In the genomic region with DNA sequence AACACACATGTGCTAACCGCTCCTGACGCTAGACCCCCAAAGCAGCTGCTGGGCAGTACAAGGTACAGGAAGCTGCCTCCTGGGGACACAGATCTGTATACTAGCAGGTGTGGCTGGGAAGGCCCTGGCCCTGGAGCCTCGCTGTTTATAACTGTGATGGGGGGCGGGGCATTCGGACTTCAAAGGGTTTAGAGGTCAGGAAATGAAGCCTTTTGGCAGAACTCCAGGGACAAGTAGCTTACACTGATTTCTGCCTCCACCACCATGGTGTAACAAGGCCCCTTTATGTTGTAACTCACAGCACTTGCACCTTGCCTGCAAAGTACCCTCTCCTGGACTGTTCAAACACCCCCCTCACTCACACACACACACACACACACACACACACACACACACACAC, we compare ENCODE assay signal across 9 mouse cellular contexts.
A peak's percentile ranks its signal among the peaks of the same experiment; 100 is the strongest.
DNase-seq lines count a peak whose midpoint lies in the region; ATAC-seq and TF ChIP-seq lines count a peak whose summit lies in the region.
"Had no signal": no experiment of that assay in that cellular context is flagged by ENCODE, and none has a peak within 500 bp of the region (broad histone marks: within the 10 kb centered on the region; RNA-seq: fewer than 3 reads in every experiment).

No protein-coding gene starts in this region.

- no peaks in the 10 kb centered on the region for H3K36me3 ChIP-seq in heart, adult 2 months (ENCODE audit: control insufficient read depth, insufficient read depth, low read length)
- no peaks in the 10 kb centered on the region for H3K36me3 ChIP-seq in kidney, embryonic 15.5 days
- H3K36me3 ChIP-seq in lung, embryonic 16.5 days (ENCODE audit: control insufficient read depth, insufficient read depth, low read length): no peaks in the 10 kb centered on the region
- H3K36me3 ChIP-seq in forebrain, embryonic 11.5 days (ENCODE audit: control insufficient read depth, insufficient read depth, low read length): no peaks in the 10 kb centered on the region

- intact Hi-C loops in heart, adult 2 months (cut with DNase I): no loop called here

- peak overlapping the region; percentile 74 for H3K27ac ChIP-seq in heart, adult 2 months
- 0 out of 2 replicates have a peak overlapping the region, but pooled peaks have one; percentile 4 for H3K27ac ChIP-seq in kidney, embryonic 15.5 days
- peak overlapping the region; percentile 73 for H3K27ac ChIP-seq in lung, embryonic 16.5 days (ENCODE audit: low read length)
- H3K27ac ChIP-seq in forebrain, embryonic 11.5 days (ENCODE audit: low read depth, low read length): no peak overlapping the region

- peak; percentile 58 for ATAC-seq in kidney, embryonic 15.5 days (replicated peaks; ENCODE audit: low FRiP score)
- ATAC-seq in lung, embryonic 16.5 days (ENCODE audit: low read depth): peak; percentile 91
- no peak for ATAC-seq in forebrain, embryonic 11.5 days (replicated peaks; ENCODE audit: low FRiP score)

- TF ChIP-seq CTCF in heart, adult 2 months (IDR thresholded peaks at IDR 0.05): no peak

- H3K4me3 ChIP-seq in heart, adult 2 months: no peak overlapping the region
- no peak overlapping the region for H3K4me3 ChIP-seq in kidney, embryonic 15.5 days (replicated peaks)
- no peak overlapping the region for H3K4me3 ChIP-seq in lung, embryonic 16.5 days (ENCODE audit: low read length)
- H3K4me3 ChIP-seq in forebrain, embryonic 11.5 days (ENCODE audit: low read depth, low read length): no peak overlapping the region
- H3K4me3 ChIP-seq: myocyte had no signal

- DNase-seq in MN1 (ENCODE audit: low spot score): peak; percentile 17
- DNase-seq in adrenal gland, adult (ENCODE audit: inconsistent age in 2 of 2, low spot score in 1 of 2): peak; percentile 85 to 94
- peak in 1 of 2 experiments; percentile 51 for DNase-seq in heart, adult 2 months
- DNase-seq in thymus, postnatal 25 days: peak; percentile 51
- DNase-seq in layer of hippocampus, postnatal 25 days (ENCODE audit: extremely low spot score in 1 of 2, low spot score in 1 of 2): no peak
- DNase-seq in forebrain, embryonic 11.5 days (ENCODE audit: low spot score): no peak

- no peaks in the 10 kb centered on the region for H3K27me3 ChIP-seq in heart, adult 2 months (ENCODE audit: control insufficient read depth, insufficient read depth, low read length)
- no peaks in the 10 kb centered on the region for H3K27me3 ChIP-seq in kidney, embryonic 15.5 days
- no peaks in the 10 kb centered on the region for H3K27me3 ChIP-seq in lung, embryonic 16.5 days (ENCODE audit: control insufficient read depth, insufficient read depth, low read depth, low read length)
- H3K27me3 ChIP-seq in forebrain, embryonic 11.5 days (ENCODE audit: control insufficient read depth, insufficient read depth, low read length): no peaks in the 10 kb centered on the region

- 26% methylated on average over 5 of the region's 5 CpGs for WGBS in heart, adult 2 months
- WGBS in kidney, embryonic 15.5 days: 13% methylated on average over 5 of the region's 5 CpGs
- 5% methylated on average over 5 of the region's 5 CpGs for WGBS in lung, embryonic 16.5 days
- WGBS in forebrain, embryonic 11.5 days: 51% methylated on average over 5 of the region's 5 CpGs

- H3K9me3 ChIP-seq in kidney, embryonic 15.5 days (replicated peaks): no peaks in the 10 kb centered on the region
- no peaks in the 10 kb centered on the region for H3K9me3 ChIP-seq in lung, embryonic 16.5 days (ENCODE audit: control insufficient read depth, low read length)
- H3K9me3 ChIP-seq in forebrain, embryonic 11.5 days (ENCODE audit: control insufficient read depth, low read length): no peaks in the 10 kb centered on the region

- H3K9ac ChIP-seq in heart, adult 2 months (ENCODE audit: low read depth, low read length): no peak overlapping the region
- no peak overlapping the region for H3K9ac ChIP-seq in kidney, embryonic 15.5 days
- H3K9ac ChIP-seq in lung, embryonic 16.5 days (ENCODE audit: low read length): no peak overlapping the region
- no peak overlapping the region for H3K9ac ChIP-seq in forebrain, embryonic 11.5 days (ENCODE audit: low read length)

- no peak overlapping the region for H3K4me2 ChIP-seq in kidney, embryonic 15.5 days
- H3K4me2 ChIP-seq in lung, embryonic 16.5 days (ENCODE audit: low read depth, low read length): no peak overlapping the region
- no peak overlapping the region for H3K4me2 ChIP-seq in forebrain, embryonic 11.5 days (ENCODE audit: low read depth, low read length, severe bottlenecking)

- no peak for TF ChIP-seq EP300 in heart, adult 2 months (IDR thresholded peaks at IDR 0.05; ENCODE audit: insufficient read depth, low read depth, low read length)

- TF ChIP-seq POLR2A in heart, adult 2 months (IDR thresholded peaks at IDR 0.05; ENCODE audit: insufficient read depth, low read depth, low read length): no peak

- no peaks in the 10 kb centered on the region for H3K79me2 ChIP-seq in heart, adult 2 months (replicated peaks; ENCODE audit: control insufficient read depth, insufficient read depth, low read length)

- peaks cover 9% of the 10 kb centered on the region; the same call in 1 of the 2 replicates for H3K4me1 ChIP-seq in heart, adult 2 months (ENCODE audit: control insufficient read depth, insufficient read depth, low read length)
- H3K4me1 ChIP-seq in kidney, embryonic 15.5 days: peaks cover 45% of the 10 kb centered on the region
- H3K4me1 ChIP-seq in lung, embryonic 16.5 days (replicated peaks; ENCODE audit: control insufficient read depth, insufficient read depth, low read length): peaks cover 23% of the 10 kb centered on the region
- no peaks in the 10 kb centered on the region; the same call in 1 of the 2 replicates for H3K4me1 ChIP-seq in forebrain, embryonic 11.5 days (replicated peaks; ENCODE audit: control insufficient read depth, insufficient read depth, low read length)

Comparison
In these comparisons a context has a peak if more than half of its experiments do, and no peak if none do; other contexts are left out.
1. DNase-seq: peak in MN1 (single experiment), adrenal gland, adult (2 of 2) and thymus, postnatal 25 days (single experiment); none in layer of hippocampus, postnatal 25 days (0 of 2) and forebrain, embryonic 11.5 days (single experiment).